Mouse (Mus musculus) myocyte (in vitro differentiated cells): ENCODE results near the gene Lrrc49.

ENCODE experiments used
- MAX ChIP-seq: IDR thresholded peaks from one replicate; pipeline ENCODE4 v1.6.1; 2011; ENCODE audit warnings: low read depth, mild to moderate bottlenecking, control low read depth
- MYOD1 ChIP-seq, 3 experiments: IDR thresholded peaks; one replicate each; pipeline ENCODE4 v1.6.1; 2011; ENCODE audit warnings: control low read depth in 2 of 3, low read depth in 2 of 3, mild to moderate bottlenecking in 2 of 3, moderate library complexity in 1 of 3; ENCODE audit not compliant: insufficient read length in 2 of 3, control insufficient read depth in 1 of 3
- POLR2A ChIP-seq: IDR thresholded peaks from one replicate; pipeline ENCODE4 v1.6.1; 2011; ENCODE audit warnings: low read depth, mild to moderate bottlenecking, control low read depth, moderate library complexity; ENCODE audit not compliant: insufficient read length
- REST ChIP-seq: IDR thresholded peaks from one replicate; pipeline ENCODE4 v1.6.1; 2011; ENCODE audit warnings: mild to moderate bottlenecking, control low read depth, moderate library complexity; ENCODE audit not compliant: insufficient read depth, insufficient read length
- TCF12 ChIP-seq: IDR thresholded peaks from one replicate; pipeline ENCODE4 v1.6.1; 2011; ENCODE audit warnings: mild to moderate bottlenecking, control low read depth; ENCODE audit not compliant: poor library complexity, insufficient read depth, severe bottlenecking
- USF1 ChIP-seq: IDR thresholded peaks from one replicate; pipeline ENCODE4 v1.6.1; 2011; ENCODE audit warnings: low read depth, mild to moderate bottlenecking, control low read depth, moderate library complexity

- TF ChIP-seq POLR2A (no peak), TCF12 (no peak), USF1 (no peak), MAX (no peak), REST (no peak), MYOD1 (IDR thresholded peaks at IDR 0.05; ENCODE audit: control insufficient read depth in 1 of 3, insufficient read length in 2 of 3, low read depth in 2 of 3) (no peak)
These were observed 142.4 kb downstream of the Lrrc49 start for GRCm38 (mm10) chr9:60545361-60546096.
